Mouse (Mus musculus) CH12.LX (cell line): ENCODE results near the gene Usp42. TPM values are rescaled to one million over a fixed set of nuclear protein-coding genes. Genes with fewer than 3 reads are reported as not detected.

Experiments used
- DNase-seq: peaks from one replicate; pipeline ENCODE4 v3.0.0-alpha.2; 2013; ENCODE audit errors: extremely low read depth
- H3K27ac ChIP-seq: 2 replicates; pipeline ENCODE4 v1.5.1; 2012; ENCODE audit warnings: low read depth, mild to moderate bottlenecking, control low read depth, moderate library complexity; ENCODE audit not compliant: insufficient read depth
- H3K27me3 ChIP-seq: replicated peaks from 2 replicates; pipeline ENCODE3; 2012; ENCODE audit warnings: inconsistent platforms
- H3K36me3 ChIP-seq, 2 experiments: replicated peaks in 1 of 2; 2 replicates each; pipeline versions ENCODE3 to v1.6.1; 2012; ENCODE audit warnings: inconsistent platforms in 1 of 2, low read length in 1 of 2, mild to moderate bottlenecking in 1 of 2, mixed read lengths in 1 of 2, moderate library complexity in 1 of 2; ENCODE audit not compliant: control insufficient read depth in 1 of 2, insufficient read depth in 1 of 2
- H3K4me1 ChIP-seq, 2 experiments: 2 replicates each; pipeline ENCODE4 v1.6.1; 2012; ENCODE audit warnings: inconsistent platforms in 1 of 2, moderate library complexity in 1 of 2; ENCODE audit not compliant: insufficient read depth in 2 of 2, control insufficient read depth in 1 of 2
- H3K4me2 ChIP-seq: 2 replicates; pipeline ENCODE4 v1.6.1; 2012; ENCODE audit warnings: low read depth, mild to moderate bottlenecking, control low read depth; ENCODE audit not compliant: poor library complexity, insufficient read depth, severe bottlenecking
- H3K4me3 ChIP-seq, 3 experiments: fragments of 150-350 bp in 1 of 3; sonication (generic) in 1 of 3; replicated peaks in 1 of 3; 2 replicates each; pipeline versions ENCODE3 to v1.5.1; 2011 to 2012; ENCODE audit warnings: low read depth in 2 of 3, low read length in 2 of 3, mild to moderate bottlenecking in 2 of 3, moderate library complexity in 2 of 3, control low read depth in 1 of 3, improper control_type of control experiment in 1 of 3, inconsistent platforms in 1 of 3, mixed read lengths in 1 of 3; ENCODE audit not compliant: poor library complexity in 1 of 3
- H3K79me2 ChIP-seq: replicated peaks from 2 replicates; pipeline ENCODE4 v1.6.1; 2012; ENCODE audit warnings: mild to moderate bottlenecking, moderate library complexity; ENCODE audit not compliant: control insufficient read depth, poor library complexity, insufficient read depth, severe bottlenecking; ENCODE audit errors: extremely low read depth
- H3K9ac ChIP-seq: 2 replicates; pipeline ENCODE4 v1.6.1; 2012; ENCODE audit warnings: low read depth, mild to moderate bottlenecking, control low read depth, moderate library complexity; ENCODE audit not compliant: insufficient read depth
- H3K9me3 ChIP-seq: replicated peaks from 2 replicates; pipeline ENCODE3; 2012; ENCODE audit warnings: low read length, inconsistent platforms, mixed read lengths
- CHD1 ChIP-seq: IDR thresholded peaks from 2 replicates; pipeline ENCODE4 v1.6.1; 2012; ENCODE audit warnings: low read depth, low read length, improper control_type of control experiment, inconsistent platforms
- E2F4 ChIP-seq: IDR thresholded peaks from 2 replicates; pipeline ENCODE4 v1.6.1; 2011; ENCODE audit warnings: low read depth, low read length, improper control_type of control experiment; ENCODE audit not compliant: insufficient replicate concordance
- EP300 ChIP-seq: IDR thresholded peaks from 2 replicates; pipeline ENCODE4 v1.6.1; 2011; ENCODE audit warnings: low read length, improper control_type of control experiment
- GABPA ChIP-seq: IDR thresholded peaks from 2 replicates; pipeline ENCODE4 v1.6.1; 2012; ENCODE audit warnings: low read depth, low read length, improper control_type of control experiment, inconsistent platforms; ENCODE audit not compliant: insufficient replicate concordance
- IRF4 ChIP-seq: IDR thresholded peaks from 2 replicates; pipeline ENCODE4 v1.6.1; 2014; ENCODE audit warnings: low read depth, mild to moderate bottlenecking, inconsistent platforms, low read length, improper control_type of control experiment
- KAT2A ChIP-seq: IDR thresholded peaks from 2 replicates; pipeline ENCODE4 v1.6.1; 2012; ENCODE audit warnings: low read length, improper control_type of control experiment, inconsistent platforms; ENCODE audit not compliant: insufficient replicate concordance
- MAZ ChIP-seq: IDR thresholded peaks from 2 replicates; pipeline ENCODE4 v1.6.1; 2012; ENCODE audit warnings: low read depth, mild to moderate bottlenecking, inconsistent platforms, low read length, improper control_type of control experiment, moderate library complexity
- MEF2A ChIP-seq: IDR thresholded peaks from 2 replicates; pipeline ENCODE4 v1.6.1; 2014; ENCODE audit warnings: low read depth, mild to moderate bottlenecking, inconsistent platforms, low read length, improper control_type of control experiment, borderline replicate concordance
- NRF1 ChIP-seq: IDR thresholded peaks from 2 replicates; pipeline ENCODE4 v1.6.1; 2014; ENCODE audit warnings: low read depth, mild to moderate bottlenecking, inconsistent platforms, low read length, improper control_type of control experiment, moderate library complexity
- PAX5 ChIP-seq: IDR thresholded peaks from 2 replicates; pipeline ENCODE4 v1.6.1; 2012; ENCODE audit warnings: low read length, inconsistent platforms, mixed read lengths
- SIN3A ChIP-seq: IDR thresholded peaks from 2 replicates; pipeline ENCODE4 v1.6.1; 2012; ENCODE audit warnings: low read length, improper control_type of control experiment, inconsistent platforms
- SMC3 ChIP-seq: IDR thresholded peaks from 2 replicates; pipeline ENCODE4 v1.6.1; 2011; ENCODE audit warnings: low read depth, low read length, improper control_type of control experiment
- UBTF ChIP-seq: IDR thresholded peaks from 2 replicates; pipeline ENCODE4 v1.6.1; 2012; ENCODE audit warnings: low read depth, mild to moderate bottlenecking, inconsistent platforms, low read length, improper control_type of control experiment, moderate library complexity
- USF2 ChIP-seq: conservative IDR thresholded peaks from 2 replicates; pipeline ENCODE4 v1.6.1; 2011; ENCODE audit warnings: low read depth, low read length, improper control_type of control experiment
- dilution Hi-C: fragments of 300-500 bp; cut with MboI; formaldehyde crosslinking; loops from 2 replicates; pipeline ENCODE4 v1.14.3; 2020; ENCODE audit warnings: low sequenced_read_pairs; ENCODE audit not compliant: extremely low pct_unique_long_range_greater_than_20kb, extremely low pct_ligation_motif_present
- in situ Hi-C: fragments of 300-500 bp; cut with MboI; formaldehyde crosslinking; loops from 3 replicates; pipeline ENCODE4 v1.14.3; 2019; ENCODE audit warnings: low sequenced_read_pairs, low pct_ligation_motif_present, low pct_unique_long_range_greater_than_20kb, mixed read lengths
- polyA plus RNA-seq: library from polyadenylated mRNA; unstranded; fragments of >175 nt; gene quantifications from 2 replicates; pipeline ENCODE4 v1.2.1, GENCODE M21; 2012; ENCODE audit warnings: low read depth; ENCODE audit not compliant: insufficient read length
- total RNA-seq, 2 experiments: library from RNA; depleted of rRNA; stranded (reverse); fragments of 300-350 nt in 1 of 2; fragments of >200 nt in 1 of 2; gene quantifications; 2 replicates each; pipeline ENCODE4 v1.2.3; 2012 to 2014

The Usp42 gene
- total and polyA plus RNA-seq, 3 experiments = 4.3 to 14.6 (median 7.1) TPM

GRCm38 (mm10) chr5:143679654-143680053, 52.4 kb downstream of the Usp42 start:
- dilution Hi-C loops = no loop called here
- peak; percentile 11; the same call in 1 of the 2 replicates for TF ChIP-seq EP300
- no peak for TF ChIP-seq CHD1
- no peak overlapping the region for H3K4me2 ChIP-seq
- no peak overlapping the region for H3K9ac ChIP-seq
- H3K79me2 ChIP-seq = no peaks in the 10 kb centered on the region
- no peak overlapping the region for H3K27ac ChIP-seq
- peaks cover 7 to 43% of the 10 kb centered on the region in 2 experiments for H3K4me1 ChIP-seq
- H3K27me3 ChIP-seq = no peaks in the 10 kb centered on the region
- peak; percentile 41 for DNase-seq
- H3K36me3 ChIP-seq = no peaks in the 10 kb centered on the region
- no peak overlapping the region for H3K4me3 ChIP-seq
- no peaks in the 10 kb centered on the region for H3K9me3 ChIP-seq
- in situ Hi-C loops = no loop called here

DNA sequence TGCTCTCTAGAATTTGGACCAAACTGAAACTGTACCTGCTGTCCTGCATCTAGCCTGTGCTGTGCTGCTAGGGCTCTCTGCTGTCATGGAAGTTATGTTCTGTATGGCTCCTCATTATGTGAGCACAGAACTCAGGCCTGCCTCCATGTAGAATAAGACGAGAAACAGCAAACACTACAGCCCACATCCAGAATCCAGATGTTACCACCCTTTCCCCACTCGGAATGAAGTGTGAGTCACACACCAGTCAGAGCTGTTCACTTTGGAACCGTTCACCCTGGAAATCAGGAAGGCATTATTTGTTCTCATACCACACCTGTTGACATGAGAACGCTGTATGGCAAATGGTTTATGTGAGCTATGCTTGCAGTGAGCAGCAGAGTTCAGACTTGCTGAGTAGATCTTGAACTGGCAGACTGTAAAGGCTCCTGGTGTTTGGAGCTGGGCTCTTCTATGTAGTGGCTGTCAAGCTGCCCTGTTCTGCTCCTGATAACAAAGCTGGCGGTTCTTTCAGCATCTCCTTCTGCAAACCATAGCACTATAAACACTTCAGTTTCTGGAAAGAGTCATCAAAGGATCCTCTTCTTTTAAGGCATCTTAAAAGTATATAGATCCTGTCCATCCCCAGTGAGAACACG, 53.3 kb downstream of the Usp42 start:
- TF ChIP-seq EP300 (no peak), PAX5 (no peak), KAT2A (no peak), E2F4 (no peak), GABPA (no peak), MAZ (no peak), NRF1 (no peak), MEF2A (no peak), SMC3 (no peak), SIN3A (no peak), UBTF (no peak), IRF4 (no peak), USF2 (no peak)
- H3K9me3 ChIP-seq = no peaks in the 10 kb centered on the region
- H3K36me3 ChIP-seq = no peaks in the 10 kb centered on the region
- no peak overlapping the region for H3K4me2 ChIP-seq
- in situ Hi-C loops (no loop called here), dilution Hi-C loops (no loop called here)
- no peak overlapping the region for H3K27ac ChIP-seq
- no peak overlapping the region for H3K9ac ChIP-seq
- H3K27me3 ChIP-seq = no peaks in the 10 kb centered on the region
- no peak for DNase-seq
- H3K4me1 ChIP-seq = peaks cover 7 to 43% of the 10 kb centered on the region in 2 experiments
- no peak overlapping the region for H3K4me3 ChIP-seq
- no peaks in the 10 kb centered on the region for H3K79me2 ChIP-seq
